Mouse (Mus musculus): ENCODE measurements around the gene Fam13c. TPM values are rescaled to one million over a fixed set of nuclear protein-coding genes. Genes with fewer than 3 reads are reported as not detected.

The Fam13c gene
- polyA plus RNA-seq, 1 experiment from 2014 or later: 33.6 TPM

GRCm38 (mm10) chr10:70598516-70599125 is 158.3 kb downstream of the Fam13c start:
- Histone ChIP-seq H3K9me3 (replicated peaks; ENCODE audit: control insufficient read depth, low read length, poor library complexity, severe bottlenecking) (no peaks in the 10 kb centered on the region), H3K27me3 (ENCODE audit: control insufficient read depth, insufficient read depth, low read depth, low read length) (no peaks in the 10 kb centered on the region), H3K4me2 (ENCODE audit: low read length) (peak overlapping the region; percentile 69), H3K9ac (ENCODE audit: low read depth, low read length) (peak overlapping the region; percentile 97), H3K4me3 (ENCODE audit: low read depth, low read length) (peak overlapping the region; percentile 91), H3K36me3 (ENCODE audit: control insufficient read depth, insufficient read depth, low read length) (no peaks in the 10 kb centered on the region), H3K4me1 (ENCODE audit: control insufficient read depth, insufficient read depth, low read length) (peaks cover 22% of the 10 kb centered on the region), H3K27ac (ENCODE audit: low read length) (peak overlapping the region; percentile 97)
- under 1% methylated on average over 46 of the region's 48 CpGs for WGBS
- ATAC-seq: peak; percentile 69

GRCm38 (mm10) chr10:70599126-70599924 is 159.0 kb downstream of the Fam13c start:
- WGBS: 0% methylated on average over 63 of the region's 124 CpGs
- peaks cover 21% of the 10 kb centered on the region for H3K4me1 ChIP-seq (ENCODE audit: control insufficient read depth, insufficient read depth, low read length)

DNA sequence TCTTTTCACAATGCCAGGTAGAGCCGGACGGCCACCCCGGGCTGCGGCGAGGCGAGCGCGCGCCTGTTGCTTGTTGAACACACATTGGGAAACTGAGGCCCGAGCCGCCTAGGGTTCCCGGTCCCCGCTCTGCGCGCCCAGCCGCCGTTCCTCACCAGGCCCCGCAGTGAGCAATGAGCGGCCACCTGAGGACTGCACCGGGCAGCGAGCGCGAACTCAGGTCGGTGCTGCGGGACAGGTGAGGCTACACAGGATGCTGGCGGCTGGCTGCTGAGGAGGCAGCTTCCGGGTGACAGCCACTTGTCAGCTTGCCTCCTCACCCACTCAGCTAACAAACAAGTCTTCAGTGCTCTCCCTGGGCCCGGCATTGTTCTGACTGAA is 159.6 kb downstream of the Fam13c start:
- H3K27me3 ChIP-seq (ENCODE audit: control insufficient read depth, insufficient read depth, low read depth, low read length): no peaks in the 10 kb centered on the region
- H3K4me3 ChIP-seq (ENCODE audit: low read depth, low read length): peak overlapping the region; percentile 91
- peaks cover 17% of the 10 kb centered on the region for H3K4me1 ChIP-seq (ENCODE audit: control insufficient read depth, insufficient read depth, low read length)
- peak overlapping the region; percentile 69 for H3K4me2 ChIP-seq (ENCODE audit: low read length)
- H3K9ac ChIP-seq (ENCODE audit: low read depth, low read length): peak overlapping the region; percentile 97
- no peaks in the 10 kb centered on the region for H3K36me3 ChIP-seq (ENCODE audit: control insufficient read depth, insufficient read depth, low read length)
- peak; percentile 70 for ATAC-seq
- under 1% methylated on average over 28 of the region's 28 CpGs for WGBS
- H3K9me3 ChIP-seq (replicated peaks; ENCODE audit: control insufficient read depth, low read length, poor library complexity, severe bottlenecking): no peaks in the 10 kb centered on the region
- peak overlapping the region; percentile 97 for H3K27ac ChIP-seq (ENCODE audit: low read length)

More at GRCm38 (mm10) chr10:70599126-70599924, 159.0 kb downstream of the Fam13c start:
- peak overlapping the region; percentile 97 for H3K9ac ChIP-seq (ENCODE audit: low read depth, low read length)
- peak overlapping the region; percentile 97 for H3K27ac ChIP-seq (ENCODE audit: low read length)
- H3K4me2 ChIP-seq (ENCODE audit: low read length): peak overlapping the region; percentile 69
- ATAC-seq: peak; percentile 95
- no peaks in the 10 kb centered on the region for H3K36me3 ChIP-seq (ENCODE audit: control insufficient read depth, insufficient read depth, low read length)
- H3K9me3 ChIP-seq (replicated peaks; ENCODE audit: control insufficient read depth, low read length, poor library complexity, severe bottlenecking): no peaks in the 10 kb centered on the region
- H3K27me3 ChIP-seq (ENCODE audit: control insufficient read depth, insufficient read depth, low read depth, low read length): no peaks in the 10 kb centered on the region
- peak overlapping the region; percentile 91 for H3K4me3 ChIP-seq (ENCODE audit: low read depth, low read length)

Other genes starting within 250 kb of the Fam13c start
- 1.2 TPM in 1 of 2 replicates, not detected in the other for gene Mrln, start 235.8 kb upstream of the Fam13c start, polyA plus RNA-seq (2015; fragmentation: Nextera tagmentation; extraction: Ambion mirVana)
- gene Slc16a9, start 195.4 kb upstream of the Fam13c start, polyA plus RNA-seq (2015; fragmentation: Nextera tagmentation; extraction: Ambion mirVana): 1.9 and 2.1 TPM in 2 replicates
- gene Phyhipl, start 215.5 kb downstream of the Fam13c start, polyA plus RNA-seq (2015; fragmentation: Nextera tagmentation; extraction: Ambion mirVana): 292 and 327 TPM in 2 replicates